Mouse (Mus musculus) small intestine, adult 2 months (tissue): ENCODE measurements around the gene Prkag3.

ENCODE experiments used
- CTCF ChIP-seq: fragments of 200-500 bp; IDR thresholded peaks from 2 replicates; pipeline ENCODE4 v1.5.1; 2012; ENCODE audit warnings: low read depth, mild to moderate bottlenecking, control low read depth, inconsistent platforms, low read length, moderate library complexity, mixed read lengths; ENCODE audit not compliant: insufficient replicate concordance, insufficient read length; ENCODE audit errors: extremely low read depth
- POLR2A ChIP-seq: fragments of 200-500 bp; IDR thresholded peaks from 2 replicates; pipeline ENCODE4 v1.6.1; 2012; ENCODE audit warnings: low read depth, mild to moderate bottlenecking, control low read depth, inconsistent platforms, low read length, moderate library complexity

DNA sequence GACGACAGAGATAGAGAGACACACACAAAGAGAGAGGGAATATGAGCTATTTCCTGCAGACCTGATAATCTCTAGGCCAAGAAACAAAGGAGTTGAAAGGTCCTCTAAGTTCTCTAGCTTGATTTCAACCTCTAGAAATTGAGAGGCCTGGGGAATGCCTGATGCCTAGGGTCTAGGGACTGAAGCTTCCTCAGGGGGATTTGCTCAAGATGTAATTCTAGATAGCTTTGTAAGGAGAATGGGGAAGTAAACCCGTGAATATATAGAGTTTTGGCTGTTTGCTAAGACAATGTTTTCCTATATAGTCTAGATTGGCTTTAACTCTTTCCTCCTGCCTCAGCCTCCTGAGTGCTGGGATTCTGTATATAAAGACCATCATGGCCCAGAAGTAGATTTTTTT, 34.1 kb downstream of the Prkag3 start:
- TF ChIP-seq CTCF = no peak
- TF ChIP-seq POLR2A = no peak
